Mouse (Mus musculus) kidney, adult 2 months (tissue): ENCODE data around the gene Bcl2l1.

ENCODE experiments used
- CTCF ChIP-seq: fragments of 200-500 bp; conservative IDR thresholded peaks from 2 replicates; pipeline ENCODE4 v1.5.1; 2011; ENCODE audit warnings: low read depth, mild to moderate bottlenecking, control low read depth, low read length, moderate library complexity, mixed read lengths; ENCODE audit not compliant: insufficient read depth, insufficient read length
- POLR2A ChIP-seq: fragments of 200-500 bp; IDR thresholded peaks from one replicate; pipeline ENCODE4 v1.6.1; 2011; ENCODE audit warnings: low read depth, low read length, control low read depth

GRCm38 (mm10) chr2:152826481-152826880 is 5.0 kb downstream of the Bcl2l1 start:
- TF ChIP-seq CTCF = no peak
- no peak for TF ChIP-seq POLR2A
